Mouse (Mus musculus) testis, adult 2 months (tissue): ENCODE results near the gene Trcg1. TPM values are rescaled to one million over a fixed set of nuclear protein-coding genes. Genes with fewer than 3 reads are reported as not detected.

Experiments
- H3K27ac ChIP-seq: fragments of 200-500 bp; 2 replicates; pipeline ENCODE4 v1.5.1; 2012; ENCODE audit warnings: low read depth, low read length; ENCODE audit not compliant: control insufficient read depth, insufficient read depth
- H3K27me3 ChIP-seq: fragments of 200-500 bp; 2 replicates; pipeline ENCODE4 v1.6.1; 2012; ENCODE audit warnings: mild to moderate bottlenecking, low read length, moderate library complexity; ENCODE audit not compliant: control insufficient read depth, insufficient read depth
- H3K36me3 ChIP-seq: fragments of 200-500 bp; 2 replicates; pipeline ENCODE4 v1.6.1; 2012; ENCODE audit warnings: mild to moderate bottlenecking, low read length; ENCODE audit not compliant: control insufficient read depth, insufficient read depth
- H3K4me1 ChIP-seq: fragments of 200-500 bp; 2 replicates; pipeline ENCODE4 v1.6.1; 2012; ENCODE audit warnings: low read length; ENCODE audit not compliant: control insufficient read depth, insufficient read depth
- H3K4me3 ChIP-seq: fragments of 200-500 bp; 2 replicates; pipeline ENCODE4 v1.5.1; 2012; ENCODE audit warnings: low read depth, mild to moderate bottlenecking, low read length, moderate library complexity, mixed read lengths; ENCODE audit not compliant: control insufficient read depth
- CTCF ChIP-seq: fragments of 200-500 bp; IDR thresholded peaks from 2 replicates; pipeline ENCODE4 v1.5.1; 2012; ENCODE audit warnings: low read depth, mild to moderate bottlenecking, inconsistent platforms, low read length, moderate library complexity; ENCODE audit not compliant: control insufficient read depth, insufficient read depth, insufficient replicate concordance
- POLR2A ChIP-seq: fragments of 200-500 bp; IDR thresholded peaks from 2 replicates; pipeline ENCODE4 v1.6.1; 2012; ENCODE audit warnings: low read depth, mild to moderate bottlenecking, inconsistent platforms, low read length, moderate library complexity; ENCODE audit not compliant: control insufficient read depth
- polyA plus RNA-seq: library from polyadenylated mRNA; depleted of rRNA; stranded (reverse); fragments of >200 nt; gene quantifications from 2 replicates; pipeline ENCODE4 v1.2.3, GENCODE M21; 2012

The Trcg1 gene
- polyA plus RNA-seq, 1 experiment, result 0.20 TPM

DNA sequence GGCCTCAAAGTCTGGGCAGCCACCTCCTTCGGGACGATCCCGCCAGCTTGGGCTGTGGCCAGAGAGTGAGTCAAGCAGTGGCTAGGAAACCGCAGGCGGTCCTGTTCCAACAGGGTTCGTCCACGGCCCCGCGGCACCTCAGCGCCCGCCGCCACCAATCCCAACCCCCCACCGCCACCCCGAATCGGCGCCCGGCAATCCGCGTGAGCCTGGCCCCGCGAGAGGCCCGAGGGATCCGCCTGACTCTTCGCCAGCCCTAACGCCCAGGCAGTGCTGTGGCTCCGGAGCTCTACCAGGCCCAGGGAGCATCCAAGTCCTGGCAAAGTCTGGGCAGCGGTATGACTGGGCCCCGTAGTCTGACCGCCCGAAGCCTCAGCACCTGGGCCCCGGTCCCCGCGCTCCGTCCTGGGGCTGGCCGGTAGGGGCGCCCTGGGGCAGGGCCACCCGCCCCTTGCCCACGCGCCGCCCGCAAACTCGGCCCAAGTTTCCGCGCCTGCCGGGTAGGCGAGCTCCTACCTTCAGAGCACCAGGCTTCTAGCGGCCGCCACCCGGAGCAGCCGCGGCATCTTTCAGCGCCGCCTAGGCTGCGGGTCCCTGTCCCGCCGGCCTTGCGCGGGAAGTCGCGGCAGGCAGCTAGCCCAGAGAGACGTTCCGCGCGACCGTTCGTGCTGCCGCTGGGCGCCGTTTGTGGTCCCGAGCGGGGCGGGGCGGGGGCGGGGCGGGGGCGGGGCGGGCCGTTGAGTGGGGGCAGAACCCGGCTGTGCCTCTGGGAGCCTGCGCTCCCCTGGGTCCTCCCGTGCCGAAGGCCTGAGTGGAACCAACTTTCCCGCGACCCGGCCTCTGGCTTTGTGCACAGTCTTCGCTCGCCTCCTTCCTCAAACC lies 25.8 kb downstream of the Trcg1 start, which contains the start of gene 1700017B05Rik:
1700017B05Rik (minus strand) TSS at position 700 of the 882 bp plus-strand sequence.
- H3K27me3 ChIP-seq, result no peaks in the 10 kb centered on the region
- H3K4me1 ChIP-seq, result peaks cover 6% of the 10 kb centered on the region
- H3K4me3 ChIP-seq, result peak within 1 kb of the TSS; percentile 92
- no peaks in the 10 kb centered on the region; the same call in 1 of the 2 replicates for H3K36me3 ChIP-seq
- peak; percentile 72 for TF ChIP-seq POLR2A
- peak; percentile 35 for TF ChIP-seq CTCF
- H3K27ac ChIP-seq, result peak within 1 kb of the TSS; percentile 97

DNA sequence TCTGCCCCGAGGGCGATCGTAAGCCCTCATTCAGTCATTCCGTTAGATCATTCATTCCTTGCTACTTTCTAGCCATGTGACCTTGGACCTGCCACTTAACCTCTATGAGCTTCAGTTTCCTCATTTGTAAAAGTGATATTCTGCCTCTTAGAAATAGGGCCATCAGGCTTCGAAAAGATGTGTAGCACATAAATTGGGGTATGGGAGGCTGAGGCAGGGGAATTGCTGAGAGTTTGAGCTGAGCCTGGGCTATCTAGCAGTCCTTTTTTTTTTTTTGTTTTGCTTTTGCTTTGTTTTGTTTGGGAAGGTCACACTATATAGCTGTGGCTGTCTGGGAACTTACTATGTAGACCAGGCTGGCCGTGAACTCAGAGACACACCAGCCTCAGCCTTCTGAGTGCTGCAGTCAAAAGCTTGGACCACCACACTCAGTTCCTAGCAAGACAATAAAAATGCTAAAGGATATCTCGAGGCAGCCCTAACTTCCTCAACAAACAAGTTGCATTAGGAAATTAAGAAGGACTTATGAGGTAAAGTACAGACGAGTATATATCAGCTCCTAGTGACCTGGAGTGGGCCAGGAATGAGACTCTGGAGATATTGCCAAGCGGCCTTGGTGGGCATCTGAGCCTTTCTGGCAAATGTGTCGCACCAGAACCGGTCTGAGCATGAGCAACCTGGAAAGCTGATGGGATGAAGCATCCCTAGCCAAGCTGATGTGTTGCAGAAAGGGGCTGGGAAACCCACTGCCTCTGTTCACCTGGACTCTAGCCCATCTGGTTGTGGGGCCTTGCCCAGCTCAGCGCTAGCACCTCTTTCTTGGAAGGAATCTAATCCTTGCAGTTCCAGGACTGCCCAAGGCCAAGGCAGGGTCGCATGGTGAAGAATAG lies 26.7 kb downstream of the Trcg1 start:
- Histone ChIP-seq H3K4me3 (peak overlapping the region; percentile 92), H3K27ac (peak overlapping the region; percentile 97), H3K27me3 (no peaks in the 10 kb centered on the region), H3K4me1 (peaks cover 6% of the 10 kb centered on the region), H3K36me3 (no peaks in the 10 kb centered on the region)
- TF ChIP-seq CTCF, result no peak
- no peak for TF ChIP-seq POLR2A

DNA sequence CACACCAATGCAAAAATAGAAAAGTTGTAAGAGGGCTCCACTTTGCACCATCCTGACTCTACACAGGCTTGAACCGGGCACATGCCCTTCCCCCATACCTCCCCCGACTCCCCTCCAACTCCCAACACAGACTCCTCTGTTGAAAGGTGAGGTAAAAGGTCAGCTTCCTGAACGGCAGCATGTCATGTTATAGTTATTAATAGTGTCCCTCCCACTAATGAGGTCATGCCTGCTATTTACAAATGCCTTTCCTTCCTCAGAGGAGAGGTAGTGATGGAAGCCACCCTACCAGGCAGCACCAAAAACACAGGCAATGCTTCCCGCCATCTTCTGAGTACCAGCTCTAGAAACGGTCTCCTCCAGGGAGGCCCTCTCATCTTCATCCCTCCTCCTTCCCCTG lies 28.8 kb downstream of the Trcg1 start:
- TF ChIP-seq CTCF (no peak), POLR2A (no peak)
- H3K27ac ChIP-seq, result peak overlapping the region; percentile 69
- H3K27me3 ChIP-seq, result no peaks in the 10 kb centered on the region
- peaks cover 6% of the 10 kb centered on the region for H3K4me1 ChIP-seq
- no peaks in the 10 kb centered on the region for H3K36me3 ChIP-seq
- peak overlapping the region; percentile 92 for H3K4me3 ChIP-seq

DNA sequence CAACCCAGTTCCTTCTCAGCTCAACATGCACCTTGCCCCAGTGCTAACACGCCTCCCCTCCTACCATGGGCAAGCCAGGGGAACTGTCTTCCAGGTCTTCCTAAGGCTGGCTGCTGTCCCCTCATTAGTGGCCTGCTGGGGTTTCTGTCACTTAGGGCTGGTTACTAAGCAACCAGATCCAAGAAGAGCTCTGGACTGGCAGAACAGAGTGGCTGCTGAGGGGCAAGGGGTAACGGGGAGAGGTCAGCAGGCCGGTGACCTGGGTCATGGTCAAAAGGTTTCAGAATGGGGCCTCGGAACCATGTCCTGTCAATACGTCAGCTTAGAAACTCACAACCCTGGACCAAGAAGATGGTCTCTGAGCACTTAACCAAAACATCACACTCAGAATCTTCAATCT lies 31.1 kb downstream of the Trcg1 start:
- Histone ChIP-seq H3K27ac (no peak overlapping the region), H3K4me1 (peaks cover 3% of the 10 kb centered on the region), H3K36me3 (no peaks in the 10 kb centered on the region), H3K4me3 (no peak overlapping the region), H3K27me3 (no peaks in the 10 kb centered on the region)
- TF ChIP-seq CTCF, result no peak
- TF ChIP-seq POLR2A, result no peak

DNA sequence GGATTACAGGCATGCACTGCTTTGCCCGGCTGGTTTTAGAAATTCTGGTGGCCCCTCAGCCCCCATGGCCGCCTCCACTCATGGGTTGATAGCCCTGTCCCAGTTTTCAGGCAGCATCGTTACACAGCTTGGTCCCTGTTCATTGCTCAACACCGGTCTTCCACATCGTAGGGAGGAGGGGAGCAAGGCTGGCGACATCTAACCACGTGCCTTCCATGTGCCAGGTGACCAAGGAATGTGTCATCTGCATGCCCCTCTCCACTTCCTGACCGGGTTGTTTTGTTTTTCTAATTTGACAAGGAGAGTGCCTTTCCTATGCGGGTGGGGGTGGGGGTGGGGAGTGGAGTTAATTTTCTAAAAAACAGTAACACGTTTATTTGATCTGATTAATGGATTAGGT lies 31.7 kb downstream of the Trcg1 start:
- Histone ChIP-seq H3K27ac (no peak overlapping the region), H3K36me3 (no peaks in the 10 kb centered on the region), H3K4me3 (no peak overlapping the region), H3K4me1 (peaks cover 3% of the 10 kb centered on the region), H3K27me3 (no peaks in the 10 kb centered on the region)
- TF ChIP-seq POLR2A (no peak), CTCF (no peak)

DNA sequence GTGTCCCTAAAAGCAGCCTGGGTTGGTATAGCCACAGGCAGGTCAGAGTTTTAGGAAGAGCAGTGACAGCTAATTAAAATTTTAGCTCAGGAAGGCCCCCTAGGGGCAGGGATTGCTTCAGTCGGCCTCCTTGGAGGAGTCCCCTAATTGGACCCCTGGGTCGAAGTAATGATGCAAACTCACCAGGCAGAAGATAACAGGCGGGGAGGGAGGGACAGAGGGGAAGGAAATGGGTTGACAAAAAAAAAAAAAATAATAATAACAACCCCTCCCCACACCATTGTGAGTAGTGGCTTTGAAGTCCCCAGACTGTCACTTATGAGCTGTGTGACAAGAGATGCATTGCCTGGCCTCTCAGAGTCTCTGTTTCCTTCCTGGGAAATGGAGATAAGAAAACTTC lies 32.2 kb downstream of the Trcg1 start:
- no peaks in the 10 kb centered on the region; the same call in 1 of the 2 replicates for H3K4me1 ChIP-seq
- TF ChIP-seq POLR2A, result no peak
- TF ChIP-seq CTCF, result no peak
- no peaks in the 10 kb centered on the region for H3K36me3 ChIP-seq
- H3K27ac ChIP-seq, result no peak overlapping the region
- no peak overlapping the region for H3K4me3 ChIP-seq
- H3K27me3 ChIP-seq, result no peaks in the 10 kb centered on the region

DNA sequence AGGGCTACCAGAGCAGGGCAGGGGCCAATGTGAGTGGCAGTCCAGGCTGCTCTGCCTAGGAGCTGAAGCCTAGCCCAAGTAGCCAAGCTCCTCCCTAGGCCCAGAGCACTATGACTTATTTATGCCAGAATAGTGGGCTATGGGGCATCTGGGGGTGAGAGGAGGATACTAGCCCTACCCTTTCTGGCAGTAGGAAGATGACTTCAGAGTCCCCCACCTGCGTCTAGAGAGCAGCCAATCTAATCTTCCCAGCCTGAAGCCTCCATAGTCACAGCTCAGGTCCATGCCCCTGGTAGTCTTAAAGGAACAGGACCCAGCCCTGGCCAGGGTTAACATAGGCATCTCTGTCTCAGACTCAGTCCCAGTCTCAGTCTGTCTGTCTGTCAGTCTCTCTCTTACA lies 33.0 kb downstream of the Trcg1 start:
- TF ChIP-seq POLR2A (no peak), CTCF (no peak)
- Histone ChIP-seq H3K27me3 (no peaks in the 10 kb centered on the region), H3K4me3 (no peak overlapping the region), H3K27ac (no peak overlapping the region), H3K36me3 (no peaks in the 10 kb centered on the region), H3K4me1 (no peaks in the 10 kb centered on the region; the same call in 1 of the 2 replicates)

DNA sequence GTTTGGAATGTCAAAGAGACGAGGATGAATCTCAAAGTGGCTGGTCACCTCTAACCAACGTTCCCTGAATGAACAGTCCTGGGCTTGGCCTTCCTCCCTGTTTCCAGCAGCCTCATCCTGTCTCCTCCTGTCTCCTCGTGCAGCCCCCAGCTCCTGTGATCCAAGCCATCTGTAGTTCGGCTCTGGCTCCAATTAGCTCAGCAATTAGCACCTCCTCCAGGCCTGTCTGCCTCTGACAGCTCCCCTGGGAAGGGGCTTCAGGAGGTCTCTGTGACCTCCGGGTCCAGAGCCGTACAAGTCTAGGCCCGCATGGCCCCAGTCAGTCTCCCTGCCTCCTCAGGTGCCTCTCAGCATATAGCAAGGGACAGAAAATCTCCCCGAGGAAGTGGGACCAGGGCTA lies 34.0 kb downstream of the Trcg1 start:
- no peak overlapping the region for H3K4me3 ChIP-seq
- no peaks in the 10 kb centered on the region; the same call in 1 of the 2 replicates for H3K4me1 ChIP-seq
- H3K36me3 ChIP-seq, result no peaks in the 10 kb centered on the region
- H3K27ac ChIP-seq, result no peak overlapping the region
- H3K27me3 ChIP-seq, result no peaks in the 10 kb centered on the region
- TF ChIP-seq POLR2A, result no peak
- TF ChIP-seq CTCF, result no peak
